Mouse (Mus musculus) A20 (cell line): ENCODE measurements around the gene Mrc1.

Experiments used
- DNase-seq: peaks from one replicate; pipeline ENCODE4 v3.0.0-alpha.2; 2011; ENCODE audit warnings: low read depth, low spot score

Gene Mrc1

GRCm38 (mm10) chr2:14244157-14244556 lies 15.0 kb downstream of the Mrc1 start:
- peak; percentile 71 for DNase-seq

- peak; percentile 60 for DNase-seq
Observed at GRCm38 (mm10) chr2:14244668-14245067, 15.5 kb downstream of the Mrc1 start.

- peak; percentile 79 for DNase-seq
Observed at GRCm38 (mm10) chr2:14249839-14250564, 20.8 kb downstream of the Mrc1 start.

GRCm38 (mm10) chr2:14251938-14252337 lies 22.7 kb downstream of the Mrc1 start:
- DNase-seq: peak; percentile 5

- DNase-seq: no peak
Observed at GRCm38 (mm10) chr2:14258345-14258850, 29.2 kb downstream of the Mrc1 start.

- no peak for DNase-seq
Observed at GRCm38 (mm10) chr2:14262090-14262489, 32.9 kb downstream of the Mrc1 start.

GRCm38 (mm10) chr2:14269160-14269559 lies 40.0 kb downstream of the Mrc1 start:
- no peak for DNase-seq

- DNase-seq: no peak
Observed at GRCm38 (mm10) chr2:14272088-14272487, 42.9 kb downstream of the Mrc1 start.

- DNase-seq: no peak
Observed at GRCm38 (mm10) chr2:14275796-14276195, 46.6 kb downstream of the Mrc1 start.

GRCm38 (mm10) chr2:14279256-14279655 lies 50.1 kb downstream of the Mrc1 start:
- no peak for DNase-seq

- no peak for DNase-seq
Observed at GRCm38 (mm10) chr2:14279795-14280194, 50.6 kb downstream of the Mrc1 start.

GRCm38 (mm10) chr2:14295334-14295733 lies 66.1 kb downstream of the Mrc1 start:
- peak; percentile 79 for DNase-seq

GRCm38 (mm10) chr2:14312505-14313380 lies 83.6 kb downstream of the Mrc1 start:
- no peak for DNase-seq

- DNase-seq: no peak
Observed at GRCm38 (mm10) chr2:14315113-14315512, 85.9 kb downstream of the Mrc1 start.

GRCm38 (mm10) chr2:14341652-14342308 lies 112.6 kb downstream of the Mrc1 start:
- DNase-seq: no peak

GRCm38 (mm10) chr2:14342309-14342839 lies 113.2 kb downstream of the Mrc1 start:
- no peak for DNase-seq
